ENCODE assay signal across 31 mouse cellular contexts in the genomic region with DNA sequence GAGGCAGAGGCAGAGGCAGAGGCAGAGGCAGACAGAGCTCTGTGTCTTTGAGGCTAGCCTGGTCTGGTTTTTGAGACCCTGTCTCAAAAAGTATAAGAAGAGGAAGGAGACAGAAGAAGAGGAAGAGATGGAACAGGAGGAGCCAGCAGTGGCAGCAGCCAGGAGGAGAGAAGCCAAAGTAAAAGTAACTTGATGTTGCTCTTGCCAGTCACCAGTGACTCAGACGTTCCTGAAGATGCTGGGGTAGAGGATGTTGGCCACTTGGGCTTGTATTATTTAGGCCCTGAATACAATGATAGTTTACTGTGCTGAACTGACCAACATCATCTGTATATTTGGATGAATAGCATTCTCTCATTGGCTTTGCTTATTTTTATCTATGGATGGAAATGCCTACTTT. TPM values are rescaled to one million over a fixed set of nuclear protein-coding genes. Genes with fewer than 3 reads are reported as not detected.
DNase-seq lines count a peak whose midpoint lies in the region; ATAC-seq and TF ChIP-seq lines count a peak whose summit lies in the region.
"Had no signal": no experiment of that assay in that cellular context is flagged by ENCODE, and none has a peak within 500 bp of the region (broad histone marks: within the 10 kb centered on the region; RNA-seq: fewer than 3 reads in every experiment).

No protein-coding gene starts in this region.

- H3K9ac ChIP-seq in heart, embryonic 12.5 days: no peak overlapping the region
- no peak overlapping the region for H3K9ac ChIP-seq in heart, postnatal 0 days (replicated peaks; ENCODE audit: low read depth, low read length)
- H3K9ac ChIP-seq: forebrain, embryonic 15.5 days; kidney, embryonic 15.5 days; limb, embryonic 12.5 days; liver, embryonic 15.5 days; lung, embryonic 14.5 days; midbrain, embryonic 12.5 days; neural tube, embryonic 12.5 days had no signal

- H3K4me1 ChIP-seq in heart, embryonic 12.5 days (replicated peaks): peaks cover 44% of the 10 kb centered on the region
- peaks cover 44% of the 10 kb centered on the region for H3K4me1 ChIP-seq in heart, postnatal 0 days (ENCODE audit: control insufficient read depth, insufficient read depth)
- H3K4me1 ChIP-seq: liver, embryonic 15.5 days had no signal

- H3K4me2 ChIP-seq in heart, embryonic 12.5 days: no peak overlapping the region
- H3K4me2 ChIP-seq in heart, postnatal 0 days (ENCODE audit: low read depth, low read length): peak overlapping the region; percentile 46; the same call in 1 of the 2 replicates
- H3K4me2 ChIP-seq: forebrain, embryonic 15.5 days; kidney, embryonic 15.5 days; limb, embryonic 12.5 days; liver, embryonic 15.5 days; lung, embryonic 14.5 days; midbrain, embryonic 12.5 days; neural tube, embryonic 12.5 days had no signal

- H3K4me3 ChIP-seq in heart, embryonic 12.5 days: no peak overlapping the region
- H3K4me3 ChIP-seq in heart, postnatal 0 days (ENCODE audit: low read depth, low read length): no peak overlapping the region
- H3K4me3 ChIP-seq: forebrain, embryonic 10.5 days; forebrain, embryonic 15.5 days; kidney, embryonic 15.5 days; layer of hippocampus, adult 2 months; left cerebral cortex, adult 2 months; limb, embryonic 12.5 days; liver, embryonic 15.5 days; midbrain, embryonic 12.5 days; myocyte; neural tube, embryonic 12.5 days had no signal

- H3K36me3 ChIP-seq in heart, embryonic 12.5 days: no peaks in the 10 kb centered on the region
- no peaks in the 10 kb centered on the region for H3K36me3 ChIP-seq in heart, postnatal 0 days (replicated peaks; ENCODE audit: control insufficient read depth, insufficient read depth, low read length)
- H3K36me3 ChIP-seq: forebrain, embryonic 10.5 days; forebrain, embryonic 15.5 days; kidney, embryonic 15.5 days; limb, embryonic 12.5 days; liver, embryonic 15.5 days; midbrain, embryonic 12.5 days; neural tube, embryonic 12.5 days had no signal

- peak overlapping the region; percentile 100 for H3K27ac ChIP-seq in heart, embryonic 12.5 days (ENCODE audit: poor library complexity, severe bottlenecking)
- H3K27ac ChIP-seq in heart, postnatal 0 days (ENCODE audit: low read depth): peak overlapping the region; percentile 98
- H3K27ac ChIP-seq: forebrain, embryonic 10.5 days; forebrain, embryonic 15.5 days; kidney, embryonic 15.5 days; layer of hippocampus, adult 2 months; left cerebral cortex, adult 2 months; limb, embryonic 12.5 days; liver, embryonic 15.5 days; midbrain, embryonic 12.5 days; neural tube, embryonic 12.5 days; stomach, postnatal 0 days had no signal

- peak; percentile 18 for DNase-seq in gastrocnemius, postnatal 25 days
- DNase-seq in gastrocnemius, postnatal 4 days (ENCODE audit: low spot score in 2 of 2): no peak
- peak; percentile 68 for DNase-seq in 416B (ENCODE audit: low read depth)
- no peak for DNase-seq in heart, postnatal 0 days (ENCODE audit: low spot score)
- no peak for DNase-seq in adrenal gland, adult 18-20 months (ENCODE audit: low spot score in 2 of 2)
- no peak for DNase-seq in lung, postnatal 14 days
- DNase-seq: adrenal gland, postnatal 10 days; B cell, adult 2 months; cerebellum, adult 8-10 months; cerebellum, postnatal 25 days; gastrocnemius, postnatal 10 days; kidney, adult 18-20 months; kidney, postnatal 36 days; lung, embryonic 14.5 days; lung, postnatal 36 days; right cerebral cortex, postnatal 4 days; thymus, adult 2 months; thymus, postnatal 4 days had no signal

- no peaks in the 10 kb centered on the region for H3K9me3 ChIP-seq in heart, embryonic 12.5 days (replicated peaks)
- no peaks in the 10 kb centered on the region for H3K9me3 ChIP-seq in heart, postnatal 0 days (replicated peaks; ENCODE audit: control insufficient read depth, low read length)
- H3K9me3 ChIP-seq: forebrain, embryonic 10.5 days; forebrain, embryonic 15.5 days; kidney, embryonic 15.5 days; limb, embryonic 12.5 days; liver, embryonic 15.5 days; midbrain, embryonic 12.5 days; neural tube, embryonic 12.5 days had no signal

- TF ChIP-seq CTCF in heart, postnatal 0 days (IDR thresholded peaks at IDR 0.05; ENCODE audit: low read depth): no peak

- no peak for TF ChIP-seq EP300 in heart, postnatal 0 days (IDR thresholded peaks at IDR 0.05; ENCODE audit: low read depth)

- no peak for ATAC-seq in heart, embryonic 12.5 days (ENCODE audit: insufficient number of reproducible peaks, low FRiP score)
- no peak for ATAC-seq in heart, postnatal 0 days (ENCODE audit: insufficient read depth, low read depth)
- ATAC-seq: forebrain, embryonic 15.5 days; hindbrain, embryonic 16.5 days had no signal

- H3K27me3 ChIP-seq in heart, embryonic 12.5 days (replicated peaks): no peaks in the 10 kb centered on the region
- no peaks in the 10 kb centered on the region for H3K27me3 ChIP-seq in heart, postnatal 0 days (ENCODE audit: control insufficient read depth, insufficient read depth, low read length)
- H3K27me3 ChIP-seq: forebrain, embryonic 15.5 days; kidney, embryonic 15.5 days; limb, embryonic 12.5 days; liver, embryonic 15.5 days; midbrain, embryonic 12.5 days; neural tube, embryonic 12.5 days had no signal

- WGBS in heart, embryonic 12.5 days: 70% methylated on average over 1 of the region's 1 CpGs
- 38% methylated on average over 1 of the region's 1 CpGs for WGBS in heart, postnatal 0 days

RNA-seq across cellular contexts. Expression of a gene that starts 43.9 kb away (rescaled TPM):
- total RNA-seq in gastrocnemius, postnatal 25 days (2021): 1 to 10 TPM; 6.3 to 7.2 TPM
- 1 to 10 TPM; 5.1 to 6.3 TPM for total RNA-seq in gastrocnemius, postnatal 4 days (2021)
- polyA plus RNA-seq in heart, embryonic 12.5 days (2016; fragmentation: Nextera tagmentation; extraction: Ambion mirVana): 34.2 and 35.3 TPM in 2 replicates
- 63.2 and 79.5 TPM in 2 replicates for total RNA-seq in heart, postnatal 0 days (2014; rRNA removed; ENCODE audit: low replicate concordance)
- 44.2 and 54.4 TPM in 2 replicates for polyA plus RNA-seq in heart, postnatal 0 days (2015; fragmentation: Nextera tagmentation; extraction: Ambion mirVana)
- 10 to 100 TPM in 1 of 2 experiments, 1 to 10 TPM in 1; 9.1 to 11.0 TPM for total RNA-seq in adrenal gland, adult 18-20 months (2021)

Comparison
In these comparisons a context has a peak if more than half of its experiments do, and no peak if none do; other contexts are left out.
1. DNase-seq: peak in gastrocnemius, postnatal 25 days (single experiment) and 416B (single experiment); none in gastrocnemius, postnatal 4 days (0 of 2), heart, postnatal 0 days (single experiment), adrenal gland, adult 18-20 months (0 of 2) and lung, postnatal 14 days (single experiment).